Mouse (Mus musculus): ENCODE results near the gene Rbms3. TPM values are rescaled to one million over a fixed set of nuclear protein-coding genes. Genes with fewer than 3 reads are reported as not detected.

Rbms3 gene
- polyA plus RNA-seq, 1 experiment from 2014 or later = 23.5 TPM

- H3K9me3 ChIP-seq (ENCODE audit: control insufficient read depth, low read length) = no peaks in the 10 kb centered on the region
- no peak for DNase-seq (ENCODE audit: low spot score)
- no peak overlapping the region for H3K4me2 ChIP-seq
- no peak overlapping the region for H3K9ac ChIP-seq (ENCODE audit: low read depth, low read length)
- H3K36me3 ChIP-seq (ENCODE audit: control insufficient read depth, insufficient read depth, low read length) = no peaks in the 10 kb centered on the region
- WGBS = 78% methylated on average over 4 of the region's 4 CpGs
- H3K4me1 ChIP-seq (replicated peaks; ENCODE audit: control insufficient read depth, insufficient read depth, low read length) = no peaks in the 10 kb centered on the region
- no peaks in the 10 kb centered on the region for H3K27me3 ChIP-seq (replicated peaks; ENCODE audit: control insufficient read depth, insufficient read depth, low read length)
- ATAC-seq (replicated peaks; ENCODE audit: low FRiP score) = no peak
- no peak overlapping the region for H3K27ac ChIP-seq (ENCODE audit: low read depth, low read length)
- H3K4me3 ChIP-seq (ENCODE audit: low read depth, low read length) = no peak overlapping the region
Measured at GRCm38 (mm10) chr9:117342336-117342735, 287.4 kb downstream of the Rbms3 start.

GRCm38 (mm10) chr9:117330681-117331080, 299.0 kb downstream of the Rbms3 start:
- no peak overlapping the region for H3K9ac ChIP-seq (ENCODE audit: low read depth, low read length)
- no peaks in the 10 kb centered on the region for H3K27me3 ChIP-seq (replicated peaks; ENCODE audit: control insufficient read depth, insufficient read depth, low read length)
- no peak for DNase-seq (ENCODE audit: low spot score)
- no peak overlapping the region for H3K27ac ChIP-seq (ENCODE audit: low read depth, low read length)
- 87% methylated on average over 5 of the region's 5 CpGs for WGBS
- no peaks in the 10 kb centered on the region for H3K36me3 ChIP-seq (ENCODE audit: control insufficient read depth, insufficient read depth, low read length)
- no peak overlapping the region for H3K4me3 ChIP-seq (ENCODE audit: low read depth, low read length)
- ATAC-seq (replicated peaks; ENCODE audit: low FRiP score) = no peak
- no peaks in the 10 kb centered on the region for H3K9me3 ChIP-seq (ENCODE audit: control insufficient read depth, low read length)
- H3K4me1 ChIP-seq (replicated peaks; ENCODE audit: control insufficient read depth, insufficient read depth, low read length) = no peaks in the 10 kb centered on the region
- H3K4me2 ChIP-seq = no peak overlapping the region

GRCm38 (mm10) chr9:117319271-117319670, 310.4 kb downstream of the Rbms3 start:
- 88% methylated on average over 3 of the region's 3 CpGs for WGBS
- no peak overlapping the region for H3K4me3 ChIP-seq (ENCODE audit: low read depth, low read length)
- H3K27ac ChIP-seq (ENCODE audit: low read depth, low read length) = no peak overlapping the region
- H3K9me3 ChIP-seq (ENCODE audit: control insufficient read depth, low read length) = 0 out of 2 replicates have a peak, but pooled peaks cover 2% of the 10 kb centered on the region
- ATAC-seq (replicated peaks; ENCODE audit: low FRiP score) (no peak), DNase-seq (ENCODE audit: low spot score) (no peak)
- no peaks in the 10 kb centered on the region for H3K4me1 ChIP-seq (replicated peaks; ENCODE audit: control insufficient read depth, insufficient read depth, low read length)
- no peaks in the 10 kb centered on the region for H3K36me3 ChIP-seq (ENCODE audit: control insufficient read depth, insufficient read depth, low read length)
- H3K9ac ChIP-seq (ENCODE audit: low read depth, low read length) = no peak overlapping the region
- H3K4me2 ChIP-seq = no peak overlapping the region
- H3K27me3 ChIP-seq (replicated peaks; ENCODE audit: control insufficient read depth, insufficient read depth, low read length) = no peaks in the 10 kb centered on the region

GRCm38 (mm10) chr9:117318461-117318860, 311.3 kb downstream of the Rbms3 start:
- ATAC-seq (replicated peaks; ENCODE audit: low FRiP score) (no peak), DNase-seq (ENCODE audit: low spot score) (no peak)
- Histone ChIP-seq H3K9me3 (ENCODE audit: control insufficient read depth, low read length) (0 out of 2 replicates have a peak, but pooled peaks cover 2% of the 10 kb centered on the region), H3K4me3 (ENCODE audit: low read depth, low read length) (no peak overlapping the region), H3K27me3 (replicated peaks; ENCODE audit: control insufficient read depth, insufficient read depth, low read length) (no peaks in the 10 kb centered on the region), H3K27ac (ENCODE audit: low read depth, low read length) (no peak overlapping the region), H3K4me2 (no peak overlapping the region), H3K9ac (ENCODE audit: low read depth, low read length) (no peak overlapping the region), H3K36me3 (ENCODE audit: control insufficient read depth, insufficient read depth, low read length) (no peaks in the 10 kb centered on the region), H3K4me1 (replicated peaks; ENCODE audit: control insufficient read depth, insufficient read depth, low read length) (no peaks in the 10 kb centered on the region)
- WGBS = 63% methylated on average over 4 of the region's 4 CpGs

GRCm38 (mm10) chr9:117317251-117317650, 312.5 kb downstream of the Rbms3 start:
- ATAC-seq (replicated peaks; ENCODE audit: low FRiP score) = no peak
- no peak overlapping the region for H3K27ac ChIP-seq (ENCODE audit: low read depth, low read length)
- H3K4me3 ChIP-seq (ENCODE audit: low read depth, low read length) = no peak overlapping the region
- no peaks in the 10 kb centered on the region for H3K27me3 ChIP-seq (replicated peaks; ENCODE audit: control insufficient read depth, insufficient read depth, low read length)
- H3K4me2 ChIP-seq = no peak overlapping the region
- DNase-seq (ENCODE audit: low spot score) = no peak
- 0 out of 2 replicates have a peak, but pooled peaks cover 2% of the 10 kb centered on the region for H3K9me3 ChIP-seq (ENCODE audit: control insufficient read depth, low read length)
- H3K9ac ChIP-seq (ENCODE audit: low read depth, low read length) = no peak overlapping the region
- H3K4me1 ChIP-seq (replicated peaks; ENCODE audit: control insufficient read depth, insufficient read depth, low read length) = no peaks in the 10 kb centered on the region
- no peaks in the 10 kb centered on the region for H3K36me3 ChIP-seq (ENCODE audit: control insufficient read depth, insufficient read depth, low read length)
- WGBS = 90% methylated on average over 7 of the region's 7 CpGs

GRCm38 (mm10) chr9:117313642-117314041, 316.1 kb downstream of the Rbms3 start:
- Histone ChIP-seq H3K4me2 (no peak overlapping the region), H3K4me1 (replicated peaks; ENCODE audit: control insufficient read depth, insufficient read depth, low read length) (no peaks in the 10 kb centered on the region), H3K9ac (ENCODE audit: low read depth, low read length) (no peak overlapping the region), H3K9me3 (ENCODE audit: control insufficient read depth, low read length) (0 out of 2 replicates have a peak, but pooled peaks cover 2% of the 10 kb centered on the region), H3K27me3 (replicated peaks; ENCODE audit: control insufficient read depth, insufficient read depth, low read length) (no peaks in the 10 kb centered on the region), H3K27ac (ENCODE audit: low read depth, low read length) (no peak overlapping the region), H3K36me3 (ENCODE audit: control insufficient read depth, insufficient read depth, low read length) (no peaks in the 10 kb centered on the region), H3K4me3 (ENCODE audit: low read depth, low read length) (no peak overlapping the region)
- no peak for ATAC-seq (replicated peaks; ENCODE audit: low FRiP score)
- no peak for DNase-seq (ENCODE audit: low spot score)
- WGBS = 89% methylated on average over 11 of the region's 11 CpGs

DNA sequence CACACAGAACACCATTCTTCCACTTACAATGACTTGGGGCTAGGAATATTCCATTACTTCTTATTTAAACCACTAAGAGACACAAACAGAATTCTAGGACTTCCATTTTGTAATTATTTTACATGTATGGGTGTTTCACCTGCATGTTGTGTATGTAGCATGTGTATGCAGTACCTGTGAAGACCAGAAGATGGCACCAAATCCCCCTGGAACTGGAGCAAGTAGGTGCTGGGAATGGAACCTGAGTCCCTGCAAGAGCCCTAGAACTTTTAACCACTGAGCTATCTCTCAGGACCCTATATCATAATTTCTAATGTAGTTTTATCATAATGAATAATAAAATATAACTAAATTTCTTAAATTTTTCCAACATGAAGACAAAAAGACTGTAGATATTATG, 319.9 kb downstream of the Rbms3 start:
- ATAC-seq (replicated peaks; ENCODE audit: low FRiP score) (no peak), DNase-seq (ENCODE audit: low spot score) (no peak)
- no peaks in the 10 kb centered on the region for H3K27me3 ChIP-seq (replicated peaks; ENCODE audit: control insufficient read depth, insufficient read depth, low read length)
- no peak overlapping the region for H3K9ac ChIP-seq (ENCODE audit: low read depth, low read length)
- no peaks in the 10 kb centered on the region for H3K9me3 ChIP-seq (ENCODE audit: control insufficient read depth, low read length)
- H3K27ac ChIP-seq (ENCODE audit: low read depth, low read length) = no peak overlapping the region
- no peaks in the 10 kb centered on the region for H3K36me3 ChIP-seq (ENCODE audit: control insufficient read depth, insufficient read depth, low read length)
- H3K4me1 ChIP-seq (replicated peaks; ENCODE audit: control insufficient read depth, insufficient read depth, low read length) = no peaks in the 10 kb centered on the region
- no peak overlapping the region for H3K4me2 ChIP-seq
- H3K4me3 ChIP-seq (ENCODE audit: low read depth, low read length) = no peak overlapping the region

GRCm38 (mm10) chr9:117298991-117299390, 330.7 kb downstream of the Rbms3 start:
- no peaks in the 10 kb centered on the region for H3K27me3 ChIP-seq (replicated peaks; ENCODE audit: control insufficient read depth, insufficient read depth, low read length)
- no peak overlapping the region for H3K4me2 ChIP-seq
- 75% methylated on average over 7 of the region's 7 CpGs for WGBS
- no peaks in the 10 kb centered on the region for H3K36me3 ChIP-seq (ENCODE audit: control insufficient read depth, insufficient read depth, low read length)
- DNase-seq (ENCODE audit: low spot score) = no peak
- H3K4me1 ChIP-seq (replicated peaks; ENCODE audit: control insufficient read depth, insufficient read depth, low read length) = no peaks in the 10 kb centered on the region
- no peak overlapping the region for H3K4me3 ChIP-seq (ENCODE audit: low read depth, low read length)
- no peak for ATAC-seq (replicated peaks; ENCODE audit: low FRiP score)
- no peak overlapping the region for H3K9ac ChIP-seq (ENCODE audit: low read depth, low read length)
- no peak overlapping the region for H3K27ac ChIP-seq (ENCODE audit: low read depth, low read length)
- no peaks in the 10 kb centered on the region for H3K9me3 ChIP-seq (ENCODE audit: control insufficient read depth, low read length)

GRCm38 (mm10) chr9:117297662-117298531, 331.8 kb downstream of the Rbms3 start:
- DNase-seq (ENCODE audit: low spot score) = no peak
- Histone ChIP-seq H3K27ac (ENCODE audit: low read depth, low read length) (no peak overlapping the region), H3K27me3 (replicated peaks; ENCODE audit: control insufficient read depth, insufficient read depth, low read length) (no peaks in the 10 kb centered on the region), H3K9me3 (ENCODE audit: control insufficient read depth, low read length) (no peaks in the 10 kb centered on the region), H3K36me3 (ENCODE audit: control insufficient read depth, insufficient read depth, low read length) (no peaks in the 10 kb centered on the region), H3K4me3 (ENCODE audit: low read depth, low read length) (no peak overlapping the region), H3K4me2 (no peak overlapping the region), H3K4me1 (replicated peaks; ENCODE audit: control insufficient read depth, insufficient read depth, low read length) (no peaks in the 10 kb centered on the region), H3K9ac (ENCODE audit: low read depth, low read length) (no peak overlapping the region)
- 55% methylated on average over 15 of the region's 15 CpGs for WGBS
- no peak for ATAC-seq (replicated peaks; ENCODE audit: low FRiP score)
